Comparison of ENCODE assay signal across 8 mouse cellular contexts in the genomic region with DNA sequence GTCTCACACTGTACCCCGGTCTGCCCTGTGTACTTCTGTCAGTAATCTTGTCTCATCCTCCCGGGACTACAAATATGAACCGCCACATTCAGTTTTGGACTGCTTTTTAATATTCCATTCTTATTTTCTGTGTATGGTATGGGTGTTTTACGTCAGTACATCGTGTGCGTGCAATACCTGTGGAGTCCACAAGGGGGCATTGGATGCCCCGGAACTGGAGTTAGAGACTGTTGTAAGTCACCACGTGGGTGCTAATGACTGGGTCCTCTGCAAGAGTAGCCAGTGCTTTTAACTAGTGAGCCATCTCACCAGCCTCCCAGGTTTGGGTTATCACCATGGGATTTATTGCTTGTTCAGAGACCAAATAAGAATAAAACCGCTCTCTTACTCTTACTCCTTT. TPM values are rescaled to one million over a fixed set of nuclear protein-coding genes. Genes with fewer than 3 reads are reported as not detected.
DNase-seq lines count a peak whose midpoint lies in the region; ATAC-seq lines count a peak whose summit lies in the region.

No protein-coding gene starts in this region.

- ATAC-seq in CD4-positive, CD25-positive, alpha-beta regulatory T cell, adult 4 months, result no peak

- DNase-seq in CD4-positive, CD25-positive, alpha-beta regulatory T cell, adult 2 months (ENCODE audit: low read depth, low spot score), result peak; percentile 82
- DNase-seq in left cerebral cortex, postnatal 4 days, result peak; percentile 49
- DNase-seq in left cerebral cortex, adult 8-10 months (ENCODE audit: low spot score in 2 of 2), result no peak
- peak; percentile 61 for DNase-seq in embryo, embryonic 11 days
- DNase-seq in lung, postnatal 36 days, result peak; percentile 71
- DNase-seq in thymus, postnatal 10 days (ENCODE audit: low spot score in 2 of 2), result peak; percentile 36 to 71
- no peak for DNase-seq in right cerebral cortex, postnatal 25 days

- intact Hi-C loops in left cerebral cortex, postnatal 4 days (cut with DNase I), result no loop called here

RNA-seq across cellular contexts. Expression of a gene that starts 6.6 kb away (rescaled TPM):
- 1 to 10 TPM in 1 of 2 experiments, under 1 TPM in 1; 0.54 to 1.1 TPM for polyA plus RNA-seq in CD4-positive, CD25-positive, alpha-beta regulatory T cell, adult 4 months (2017; shearing (Covaris generic))
- 10 to 100 TPM; 15.0 to 17.2 TPM for total RNA-seq in left cerebral cortex, postnatal 4 days (2021)
- 10 to 100 TPM; 11.7 to 18.2 (median 13.6) TPM for total RNA-seq in left cerebral cortex, adult 8-10 months (2022)

RNA-seq across cellular contexts. Expression of a gene that starts 18.6 kb away (rescaled TPM):
- polyA plus RNA-seq in CD4-positive, CD25-positive, alpha-beta regulatory T cell, adult 4 months (2017; shearing (Covaris generic)), result 10 to 100 TPM; 59.9 to 60.2 TPM
- 10 to 100 TPM; 39.6 to 39.8 TPM for total RNA-seq in left cerebral cortex, postnatal 4 days (2021)
- total RNA-seq in left cerebral cortex, adult 8-10 months (2022), result 10 to 100 TPM; 24.1 to 27.4 (median 25.8) TPM

RNA-seq across cellular contexts. Expression of a gene that starts 34.8 kb away (rescaled TPM):
- 10 to 100 TPM; 44.9 to 54.8 TPM for polyA plus RNA-seq in CD4-positive, CD25-positive, alpha-beta regulatory T cell, adult 4 months (2017; shearing (Covaris generic))
- 10 to 100 TPM; 93.2 to 99.2 TPM for total RNA-seq in left cerebral cortex, postnatal 4 days (2021)
- total RNA-seq in left cerebral cortex, adult 8-10 months (2022), result 10 to 100 TPM; 50.0 to 58.5 (median 55.0) TPM

RNA-seq across cellular contexts. Expression of a gene that starts 51.1 kb away (rescaled TPM):
- not detected for polyA plus RNA-seq in CD4-positive, CD25-positive, alpha-beta regulatory T cell, adult 4 months (2017; shearing (Covaris generic))
- total RNA-seq in left cerebral cortex, postnatal 4 days (2021), result 10 to 100 TPM; 44.0 to 47.9 TPM
- total RNA-seq in left cerebral cortex, adult 8-10 months (2022), result 10 to 100 TPM in 3 of 4 experiments, 1 to 10 TPM in 1; 8.7 to 14.8 (median 11.9) TPM

RNA-seq across cellular contexts. Expression of a gene that starts 55.8 kb away (rescaled TPM):
- polyA plus RNA-seq in CD4-positive, CD25-positive, alpha-beta regulatory T cell, adult 4 months (2017; shearing (Covaris generic)), result 100 to 1,000 TPM; 216 to 249 TPM
- 100 to 1,000 TPM; 147 to 150 TPM for total RNA-seq in left cerebral cortex, postnatal 4 days (2021)
- total RNA-seq in left cerebral cortex, adult 8-10 months (2022), result 100 to 1,000 TPM in 2 of 4 experiments, 10 to 100 TPM in 2; 71.6 to 109 (median 87.4) TPM

Comparison
In these comparisons a context has a peak if more than half of its experiments do, and no peak if none do; other contexts are left out.
1. DNase-seq: peak in CD4-positive, CD25-positive, alpha-beta regulatory T cell, adult 2 months (single experiment), left cerebral cortex, postnatal 4 days (single experiment), embryo, embryonic 11 days (single experiment), lung, postnatal 36 days (single experiment) and thymus, postnatal 10 days (2 of 2); none in left cerebral cortex, adult 8-10 months (0 of 2) and right cerebral cortex, postnatal 25 days (single experiment).